ENCODE assay signal across 8 mouse cellular contexts in genomic region chr11:87987861-87988260, GRCm38 (mm10). TPM values are rescaled to one million over a fixed set of nuclear protein-coding genes. Genes with fewer than 3 reads are reported as not detected.
DNase-seq lines count a peak whose midpoint lies in the region; ATAC-seq and TF ChIP-seq lines count a peak whose summit lies in the region.

No protein-coding gene starts in this region.

- no peaks in the 10 kb centered on the region for H3K27me3 ChIP-seq in kidney, adult 2 months (replicated peaks; ENCODE audit: control insufficient read depth, insufficient read depth, low read length)
- H3K27me3 ChIP-seq in hindbrain, embryonic 15.5 days = no peaks in the 10 kb centered on the region
- H3K27me3 ChIP-seq in midbrain, embryonic 14.5 days (ENCODE audit: control insufficient read depth, insufficient read depth, low read length) = no peaks in the 10 kb centered on the region

- peak overlapping the region; percentile 37; the same call in 1 of the 2 replicates for H3K9ac ChIP-seq in hindbrain, embryonic 15.5 days
- peak overlapping the region; percentile 48; the same call in 1 of the 2 replicates for H3K9ac ChIP-seq in midbrain, embryonic 14.5 days (replicated peaks; ENCODE audit: low read length)

- peaks cover 2% of the 10 kb centered on the region; the same call in 1 of the 2 replicates for H3K36me3 ChIP-seq in kidney, adult 2 months (ENCODE audit: control insufficient read depth, insufficient read depth, low read length)
- H3K36me3 ChIP-seq in hindbrain, embryonic 15.5 days = peaks cover 9% of the 10 kb centered on the region
- H3K36me3 ChIP-seq in midbrain, embryonic 14.5 days (ENCODE audit: control insufficient read depth, insufficient read depth, low read length) = peaks cover 12% of the 10 kb centered on the region

- H3K27ac ChIP-seq in kidney, adult 2 months (ENCODE audit: insufficient read depth, low read depth, low read length) = peak overlapping the region; percentile 85
- peak overlapping the region; percentile 52 for H3K27ac ChIP-seq in bone marrow macrophage, adult 2 months (ENCODE audit: insufficient read depth, low read depth, low read length)
- peak overlapping the region; percentile 96 for H3K27ac ChIP-seq in hindbrain, embryonic 15.5 days (replicated peaks)
- H3K27ac ChIP-seq in midbrain, embryonic 14.5 days (replicated peaks; ENCODE audit: low read depth, low read length) = peak overlapping the region; percentile 97

- no peak for TF ChIP-seq CTCF in kidney, adult 2 months (conservative IDR thresholded peaks at IDR 0.05; ENCODE audit: insufficient read depth, insufficient read length, low read depth, low read length)
- TF ChIP-seq CTCF in bone marrow macrophage, adult 2 months (IDR thresholded peaks at IDR 0.05; ENCODE audit: low read depth, low read length) = no peak

- WGBS in kidney, adult 2 months = 73% methylated on average over 11 of the region's 11 CpGs
- WGBS in hindbrain, embryonic 15.5 days = 56% methylated on average over 11 of the region's 11 CpGs
- 53% methylated on average over 11 of the region's 11 CpGs for WGBS in midbrain, embryonic 14.5 days

- TF ChIP-seq POLR2A in kidney, adult 2 months (IDR thresholded peaks at IDR 0.05; ENCODE audit: low read depth, low read length) = no peak
- no peak for TF ChIP-seq POLR2A in bone marrow macrophage, adult 2 months (IDR thresholded peaks at IDR 0.05; ENCODE audit: borderline replicate concordance, low read depth, low read length)

- H3K4me2 ChIP-seq in hindbrain, embryonic 15.5 days = peak overlapping the region; percentile 90
- H3K4me2 ChIP-seq in midbrain, embryonic 14.5 days (ENCODE audit: low read length) = peak overlapping the region; percentile 95

- no peak for DNase-seq in kidney, adult 2 months
- DNase-seq in kidney, adult 18-20 months = no peak
- DNase-seq in midbrain, embryonic 14.5 days = no peak
- no peak for DNase-seq in right cerebral cortex, postnatal 14 days
- no peak for DNase-seq in gastrocnemius, adult 8-10 months (ENCODE audit: low spot score in 2 of 2)
- DNase-seq in thymus, postnatal 14 days = no peak

- peak overlapping the region; percentile 97 for H3K4me3 ChIP-seq in kidney, adult 2 months (ENCODE audit: insufficient read depth, low read depth, low read length)
- H3K4me3 ChIP-seq in bone marrow macrophage, adult 2 months (ENCODE audit: insufficient read depth, low read length) = peak overlapping the region; percentile 61
- peak overlapping the region; percentile 98 for H3K4me3 ChIP-seq in hindbrain, embryonic 15.5 days
- peak overlapping the region; percentile 100 for H3K4me3 ChIP-seq in midbrain, embryonic 14.5 days (replicated peaks; ENCODE audit: low read depth, low read length)

- H3K9me3 ChIP-seq in hindbrain, embryonic 15.5 days = no peaks in the 10 kb centered on the region
- no peaks in the 10 kb centered on the region for H3K9me3 ChIP-seq in midbrain, embryonic 14.5 days (ENCODE audit: control insufficient read depth, low read length)

- H3K4me1 ChIP-seq in kidney, adult 2 months (ENCODE audit: control insufficient read depth, insufficient read depth, low read length) = peaks cover 6% of the 10 kb centered on the region
- peaks cover 17% of the 10 kb centered on the region for H3K4me1 ChIP-seq in bone marrow macrophage, adult 2 months (ENCODE audit: control insufficient read depth, insufficient read depth, low read length)
- H3K4me1 ChIP-seq in hindbrain, embryonic 15.5 days (replicated peaks) = peaks cover 40% of the 10 kb centered on the region
- H3K4me1 ChIP-seq in midbrain, embryonic 14.5 days (ENCODE audit: control insufficient read depth, insufficient read depth, low read length) = peaks cover 28% of the 10 kb centered on the region

- no peak; the same call in 1 of the 2 replicates for ATAC-seq in hindbrain, embryonic 15.5 days (ENCODE audit: low FRiP score, low read depth)
- no peak for ATAC-seq in midbrain, embryonic 14.5 days (ENCODE audit: low FRiP score, low TSS enrichment)

RNA-seq across cellular contexts. Expression of gene Dynll2, which starts 0.5 kb away (rescaled TPM):
- polyA plus RNA-seq in kidney, adult 2 months (2012; rRNA removed) = 136 and 169 TPM in 2 replicates
- 62.6 and 64.9 TPM in 2 replicates for polyA plus RNA-seq in bone marrow macrophage, adult 2 months (2012; ENCODE audit: insufficient read depth, insufficient read length, missing spikeins)
- polyA plus RNA-seq in hindbrain, embryonic 15.5 days (2015; fragmentation: Nextera tagmentation; extraction: Ambion mirVana) = 66.8 TPM in 2 replicates
- 28.3 and 46.5 TPM in 2 replicates for polyA plus RNA-seq in midbrain, embryonic 14.5 days (2014; fragmentation: Nextera tagmentation; extraction: Ambion mirVana)
- 100 to 1,000 TPM; 201 to 320 (median 253) TPM for total RNA-seq in gastrocnemius, adult 8-10 months (2022)

RNA-seq across cellular contexts. Expression of gene Srsf1, which starts 59.3 kb away (rescaled TPM):
- 56.6 and 59.8 TPM in 2 replicates for polyA plus RNA-seq in kidney, adult 2 months (2012; rRNA removed)
- polyA plus RNA-seq in bone marrow macrophage, adult 2 months (2012; ENCODE audit: insufficient read depth, insufficient read length, missing spikeins) = 142 and 144 TPM in 2 replicates
- polyA plus RNA-seq in hindbrain, embryonic 15.5 days (2015; fragmentation: Nextera tagmentation; extraction: Ambion mirVana) = 215 and 220 TPM in 2 replicates
- polyA plus RNA-seq in midbrain, embryonic 14.5 days (2014; fragmentation: Nextera tagmentation; extraction: Ambion mirVana) = 225 and 342 TPM in 2 replicates
- 10 to 100 TPM; 52.7 to 62.4 (median 59.0) TPM for total RNA-seq in gastrocnemius, adult 8-10 months (2022)
